Mouse (Mus musculus): ENCODE measurements around the gene Sept12. TPM values are rescaled to one million over a fixed set of nuclear protein-coding genes. Genes with fewer than 3 reads are reported as not detected.

The Sept12 gene
- total RNA-seq, 2 experiments from 2014 or later: not detected

DNA sequence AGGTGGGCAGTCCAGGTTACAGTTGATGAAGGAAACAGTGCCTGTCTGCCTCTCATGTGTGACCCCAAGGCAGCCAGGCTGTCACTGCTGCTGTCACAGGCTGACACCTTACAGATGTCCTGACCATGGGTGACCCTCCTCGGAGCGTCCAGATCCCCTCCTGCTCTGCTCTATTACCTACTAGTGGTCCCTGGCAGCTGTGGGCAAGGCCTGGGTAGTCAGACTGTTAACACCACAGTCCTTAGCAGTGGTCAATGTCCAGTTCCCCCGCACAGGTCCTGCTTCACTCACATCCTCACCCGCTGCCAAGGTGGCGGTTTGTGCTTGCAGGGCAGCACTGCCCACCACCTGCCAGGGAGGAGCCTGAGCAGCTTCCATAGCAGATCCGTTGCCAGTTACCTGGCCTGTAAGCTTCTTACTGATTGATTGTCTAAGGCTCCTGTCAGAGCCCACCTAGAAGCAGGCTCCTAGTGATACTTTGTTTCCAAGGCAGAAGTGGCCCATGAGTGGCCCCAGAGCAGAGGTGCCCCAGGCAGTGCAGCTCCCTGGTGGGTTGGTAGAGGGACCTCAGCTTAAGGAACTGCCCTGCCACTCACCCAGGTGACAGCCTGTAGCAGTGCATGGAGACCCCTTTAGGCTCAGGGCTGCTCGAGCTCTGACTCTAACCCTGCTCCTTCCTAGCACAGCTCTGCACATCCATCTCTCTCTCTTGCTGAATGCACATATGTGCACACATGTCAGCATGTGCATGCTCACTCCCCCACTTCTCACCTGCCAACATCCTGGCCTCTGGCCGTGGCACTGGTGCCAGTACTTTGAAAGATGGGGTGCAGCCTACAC lies 60.1 kb downstream of the Sept12 start:
- no peak for DNase-seq

Other genes with a start within 250 kb of the Sept12 start
- 10 to 100 TPM; 70.1 to 76.9 TPM for gene Cdip1, start 207.6 kb downstream of the Sept12 start, total RNA-seq (2021)
- gene 4930562C15Rik, start 162.4 kb downstream of the Sept12 start, total RNA-seq (2021): not detected
- 10 to 100 TPM; 26.1 to 27.0 TPM for gene Ubald1, start 117.5 kb downstream of the Sept12 start, total RNA-seq (2021)
- 10 to 100 TPM; 51.5 to 55.2 TPM for gene Mgrn1, start 111.6 kb downstream of the Sept12 start, total RNA-seq (2021)
- 10 to 100 TPM; 11.2 to 18.2 TPM for gene Nudt16l1, start 59.1 kb downstream of the Sept12 start, total RNA-seq (2021)
- gene Anks3, start 33.6 kb downstream of the Sept12 start, total RNA-seq (2021): 10 to 100 TPM; 11.1 to 12.0 TPM
- gene Smim22, start 9.4 kb upstream of the Sept12 start, total RNA-seq (2021): not detected
- gene Rogdi, start 15.7 kb upstream of the Sept12 start, total RNA-seq (2021): 1 to 10 TPM; 7.8 to 9.3 TPM
- gene Glyr1, start 52.0 kb upstream of the Sept12 start, total RNA-seq (2021): 10 to 100 TPM; 31.2 to 31.8 TPM
- gene Ubn1, start 52.2 kb upstream of the Sept12 start, total RNA-seq (2021): 10 to 100 TPM; 21.5 to 23.4 TPM
- 1 to 10 TPM in 1 of 2 experiments, under 1 TPM in 1; 0.77 to 2.2 TPM for gene Ppl, start 134.6 kb upstream of the Sept12 start, total RNA-seq (2021)
- gene Sec14l5, start 149.3 kb upstream of the Sept12 start, total RNA-seq (2021): 10 to 100 TPM; 11.4 to 12.9 TPM
- gene Nagpa, start 206.2 kb upstream of the Sept12 start, total RNA-seq (2021): 1 to 10 TPM; 7.0 to 7.4 TPM
- 1 to 10 TPM; 4.9 to 5.9 TPM for gene AU021092, start 224.4 kb upstream of the Sept12 start, total RNA-seq (2021)
- gene Alg1, start 235.8 kb upstream of the Sept12 start, total RNA-seq (2021): 10 to 100 TPM in 1 of 2 experiments, 1 to 10 TPM in 1; 7.1 to 11.6 TPM

Measured in gastrocnemius, postnatal 25 days (tissue).